Mouse (Mus musculus): ENCODE measurements around the gene Frmpd3.

DNA sequence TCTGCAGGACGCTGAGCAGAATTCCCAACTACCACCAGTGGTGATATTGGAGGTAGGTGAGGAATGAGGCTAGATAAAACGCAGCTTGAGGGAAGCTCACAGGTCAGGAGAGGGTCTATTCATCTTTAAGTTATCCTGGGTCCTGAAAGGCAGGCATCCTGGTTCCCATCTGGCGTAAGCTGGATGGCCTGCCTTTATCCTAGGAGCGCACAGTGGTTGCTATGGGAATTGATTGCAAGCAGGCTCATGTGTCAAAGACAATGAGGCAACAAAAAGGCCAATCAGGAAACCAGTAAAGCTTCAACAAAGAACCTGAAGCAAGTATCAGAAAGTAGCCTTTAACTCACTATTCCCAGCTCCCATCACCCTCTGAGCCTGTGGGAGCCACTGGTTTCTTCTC, 33.6 kb downstream of the Frmpd3 start:
- TF ChIP-seq EP300 (IDR thresholded peaks at IDR 0.05; ENCODE audit: low read depth) (no peak), CTCF (IDR thresholded peaks at IDR 0.05; ENCODE audit: low read depth) (no peak)

Data from heart, postnatal 0 days (tissue).